Mouse (Mus musculus) macrophage (primary cell): ENCODE results near the gene C4bp. TPM values are rescaled to one million over a fixed set of nuclear protein-coding genes. Genes with fewer than 3 reads are reported as not detected.
"Not testable (repeated sequence)": the region's sequence is repeated elsewhere in the genome, so short reads cannot be mapped to it uniquely, and the experiment has no call there.

ENCODE experiments used
- H3K27ac ChIP-seq: fragments of 350-480 bp; formaldehyde crosslinking; 2 replicates; pipeline ENCODE4 v1.9.0; 2021
- H3K36me3 ChIP-seq: fragments of 350-480 bp; formaldehyde crosslinking; 2 replicates; pipeline ENCODE4 v1.9.0; 2021; ENCODE audit errors: inconsistent target
- H3K4me3 ChIP-seq: fragments of 350-480 bp; formaldehyde crosslinking; 2 replicates; pipeline ENCODE4 v1.9.0; 2021; ENCODE audit errors: inconsistent target
- H3K79me2 ChIP-seq: fragments of 350-480 bp; formaldehyde crosslinking; 2 replicates; pipeline ENCODE4 v1.9.0; 2021; ENCODE audit errors: inconsistent target
- WGBS: methylation state at CpG from one replicate; pipeline ENCODE4 v1.1.7; 2026; ENCODE audit warnings: inconsistent platforms; ENCODE audit not compliant: missing documents; 5-methylcytosine and 5-hydroxymethylcytosine counted together
- polyA plus RNA-seq: library from polyadenylated mRNA; stranded (reverse); fragments of 250-400 nt; gene quantifications from 3 replicates; pipeline ENCODE4 v1.2.4, GENCODE M21; 2018; ENCODE audit warnings: inconsistent platforms
- total RNA-seq, 78 experiments: library from RNA; depleted of rRNA; stranded (reverse); fragments of 250-400 nt; gene quantifications; 1 replicate in 9 of 78; 2 replicates in 24 of 78; 3 replicates in 43 of 78; 4 replicates in 2 of 78; pipeline ENCODE4 v1.2.4; 2018; ENCODE audit warnings: inconsistent platforms in 56 of 78

Gene C4bp
- not detected for total RNA-seq (2018; cell fraction: chromatin; rRNA removed)
- total RNA-seq (2018; cell fraction: cytosol; rRNA removed): not detected
- total RNA-seq (2018; cell fraction: nucleus; rRNA removed): not detected
- not detected in 3 replicates for polyA plus RNA-seq

DNA sequence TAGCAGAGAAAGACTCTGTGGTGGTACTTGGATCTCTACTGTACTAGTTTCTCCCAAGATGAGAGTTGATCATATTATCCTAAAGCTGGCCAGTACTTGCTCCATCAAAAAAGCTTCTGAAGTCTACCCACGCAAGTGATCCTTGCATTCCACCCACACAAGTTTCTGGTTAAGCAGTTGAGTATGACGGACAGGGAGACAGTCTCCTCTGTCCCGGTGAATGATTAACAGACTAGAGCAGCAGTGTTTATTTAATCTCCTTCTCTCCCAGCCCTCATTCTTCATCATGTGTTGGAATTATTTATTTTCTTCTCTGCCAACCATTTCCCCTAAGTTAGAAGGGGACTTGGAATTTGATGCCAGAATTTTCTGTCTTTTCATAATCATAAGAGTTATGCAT is at the start of gene C4bp:
Gene C4bp (minus strand): TSS at position 179 of the 400 bp plus-strand sequence.
- Histone ChIP-seq H3K36me3 (no peaks in the 10 kb centered on the region), H3K4me3 (no peak within 1 kb of the TSS), H3K79me2 (no peaks in the 10 kb centered on the region), H3K27ac (no peak within 1 kb of the TSS)
- 100% methylated on average over 3 of the region's 3 CpGs for WGBS

DNA sequence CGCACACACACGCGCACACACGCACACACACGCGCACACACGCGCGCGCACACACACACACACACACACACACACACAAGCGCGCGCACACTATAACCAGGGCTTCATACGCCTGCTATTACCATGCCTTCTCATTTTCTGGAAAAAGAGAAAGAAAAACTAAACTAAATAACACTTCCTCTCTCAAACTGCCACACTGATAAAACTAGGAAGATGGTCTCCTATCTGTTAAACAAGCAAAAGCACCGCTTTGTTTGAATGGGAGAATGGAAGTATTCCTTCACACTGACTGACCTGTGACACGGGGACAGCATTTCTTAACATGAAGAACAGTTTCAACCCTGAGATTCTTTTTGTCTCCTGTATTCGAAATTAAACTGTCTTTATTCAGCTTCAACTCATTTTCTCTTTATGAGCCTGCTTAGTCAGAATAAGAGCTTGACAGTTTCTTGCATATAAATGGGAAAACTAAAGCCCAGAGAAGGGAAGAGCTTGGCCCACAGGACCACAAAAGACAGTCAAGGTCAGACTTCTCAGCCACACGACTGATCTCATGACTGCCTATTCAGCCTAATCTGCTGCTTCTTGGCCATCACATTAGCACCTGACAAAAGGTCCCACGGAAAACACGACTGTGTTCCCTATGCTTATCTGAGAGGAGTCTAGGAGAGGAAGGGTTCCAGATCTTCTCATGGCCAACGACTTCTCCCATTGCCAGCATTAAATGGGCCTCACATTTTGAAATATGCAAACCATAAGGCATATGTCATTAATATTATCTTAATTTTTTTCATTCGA is 49.0 kb upstream of the C4bp start:
- WGBS: 94% methylated on average over 11 of the region's 22 CpGs
- H3K27ac ChIP-seq: no peak overlapping the region
- H3K4me3 ChIP-seq: no peak overlapping the region
- peaks cover 23% of the 10 kb centered on the region; the same call in 1 of the 2 replicates for H3K36me3 ChIP-seq
- H3K79me2 ChIP-seq: no peaks in the 10 kb centered on the region

DNA sequence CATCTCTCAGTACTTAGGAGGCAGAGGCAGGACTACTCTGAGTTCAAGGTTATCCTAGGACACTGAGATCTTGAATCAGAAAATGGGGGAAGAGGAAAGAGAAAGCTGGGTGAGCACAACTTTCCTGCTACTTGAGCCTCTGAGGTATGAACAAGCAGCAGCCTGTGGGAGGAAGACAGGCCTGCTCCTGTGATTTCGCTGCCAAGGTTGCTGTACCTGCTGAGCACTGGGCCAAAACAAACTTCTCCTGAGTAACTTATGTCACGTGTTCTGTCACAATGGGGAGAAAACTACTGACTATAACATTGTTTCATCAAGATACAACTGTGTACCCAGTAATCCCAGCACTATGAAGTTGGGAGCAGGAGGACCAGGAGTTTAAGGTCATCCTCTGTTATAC is 42.2 kb upstream of the C4bp start:
- Histone ChIP-seq H3K79me2 (no peaks in the 10 kb centered on the region), H3K36me3 (peaks cover 75% of the 10 kb centered on the region), H3K4me3 (no peak overlapping the region), H3K27ac (no peak overlapping the region)
- 93% methylated on average over 2 of the region's 2 CpGs for WGBS

DNA sequence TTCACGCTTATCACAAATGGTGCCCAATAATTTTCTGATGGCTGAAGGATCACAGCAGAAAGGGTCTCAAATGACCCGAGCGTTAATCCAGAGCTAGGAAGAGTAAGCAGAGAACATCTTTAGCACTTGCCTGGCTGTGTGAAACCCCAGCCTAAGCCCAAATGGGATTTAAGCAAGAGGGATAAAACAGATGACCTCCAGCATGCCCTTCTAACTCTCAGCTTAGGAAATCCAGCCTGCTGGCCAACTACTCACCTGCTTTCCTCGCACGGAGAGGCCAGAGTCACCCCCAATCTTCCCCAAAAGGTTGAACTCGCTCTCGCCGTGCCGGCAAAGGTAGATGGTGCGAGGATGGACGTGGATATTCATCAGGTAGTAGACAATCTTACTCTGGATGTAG is 40.5 kb upstream of the C4bp start:
- WGBS: 98% methylated on average over 11 of the region's 11 CpGs
- Histone ChIP-seq H3K79me2 (no peaks in the 10 kb centered on the region), H3K36me3 (peaks cover 83% of the 10 kb centered on the region), H3K4me3 (no peak overlapping the region), H3K27ac (no peak overlapping the region)

DNA sequence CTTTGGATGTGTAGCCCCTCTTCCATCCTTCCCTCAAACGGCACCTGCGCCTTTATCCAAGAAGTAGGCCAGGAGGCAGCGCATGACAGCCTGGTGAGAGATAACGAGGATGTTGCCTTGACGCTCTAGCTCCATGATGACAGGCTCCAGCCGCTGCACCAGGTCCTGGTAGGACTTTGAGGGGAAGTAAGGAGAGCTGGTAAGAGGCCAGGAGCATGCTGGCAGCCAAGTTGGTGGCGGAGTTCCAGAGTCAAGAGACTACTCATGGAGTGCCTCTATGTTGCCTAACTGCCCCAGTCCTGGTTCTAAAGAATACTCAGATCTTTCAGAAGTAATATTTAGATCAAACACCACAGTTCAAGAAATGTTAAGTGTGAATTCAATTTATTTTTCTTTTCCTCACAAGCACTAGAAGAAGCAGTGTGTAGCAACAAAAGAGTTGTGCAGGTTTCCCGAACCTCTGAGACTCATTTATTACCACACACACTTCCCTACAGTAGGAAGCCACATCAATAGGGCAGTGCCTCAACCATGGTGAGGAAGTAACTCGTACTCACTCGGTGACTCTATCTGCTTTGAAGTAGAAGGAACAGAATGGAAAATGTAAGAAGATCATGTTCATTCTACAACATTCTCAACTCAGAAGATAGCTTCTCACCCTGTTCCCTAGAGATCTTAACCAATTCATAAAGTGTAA is 38.7 kb upstream of the C4bp start:
- H3K27ac ChIP-seq: no peak overlapping the region
- 90% methylated on average over 10 of the region's 10 CpGs for WGBS
- no peak overlapping the region for H3K4me3 ChIP-seq
- H3K36me3 ChIP-seq: peaks cover 71% of the 10 kb centered on the region
- H3K79me2 ChIP-seq: no peaks in the 10 kb centered on the region

DNA sequence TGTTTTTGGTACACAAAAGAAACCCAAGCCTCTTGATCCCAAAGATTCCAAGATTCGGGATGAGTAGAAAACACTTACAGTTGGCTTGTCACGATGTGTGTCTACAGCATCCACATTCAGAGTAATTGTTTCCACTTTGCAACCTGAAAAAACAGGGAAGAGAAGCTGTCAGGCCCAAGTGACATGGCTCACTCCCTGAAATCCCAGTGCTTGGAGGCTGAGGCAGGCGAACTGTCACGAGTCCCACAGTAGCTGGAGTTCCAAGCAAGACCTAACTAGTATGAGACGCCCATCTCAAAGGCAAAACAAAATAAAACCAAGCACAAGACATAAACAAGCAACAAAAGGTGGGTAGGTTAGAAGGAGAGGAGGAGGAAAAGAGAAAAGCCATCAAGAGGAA is 37.2 kb upstream of the C4bp start:
- Histone ChIP-seq H3K27ac (no peak overlapping the region), H3K79me2 (no peaks in the 10 kb centered on the region), H3K4me3 (no peak overlapping the region), H3K36me3 (peaks cover 67% of the 10 kb centered on the region)
- WGBS: 95% methylated on average over 5 of the region's 5 CpGs

DNA sequence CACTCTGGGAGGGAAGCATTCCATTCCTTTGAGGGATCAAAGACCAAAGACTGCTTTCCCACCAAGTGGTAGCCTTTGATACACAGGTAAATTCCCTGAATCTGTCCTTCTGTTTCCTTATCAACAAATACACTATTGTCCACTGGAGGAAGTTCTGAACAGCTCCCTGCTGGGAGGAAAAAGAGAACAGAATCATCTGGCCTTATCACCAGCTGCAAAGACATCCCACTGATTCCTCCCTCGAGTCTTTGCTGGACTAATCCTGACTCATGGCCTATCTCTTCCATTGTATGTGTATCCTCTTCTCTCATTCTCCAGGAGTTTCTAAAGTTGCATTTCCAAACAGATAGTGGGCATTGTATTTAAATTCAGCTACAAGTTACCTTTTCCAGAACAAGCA is 22.5 kb upstream of the C4bp start:
- no peaks in the 10 kb centered on the region for H3K36me3 ChIP-seq
- 64% methylated on average over 1 of the region's 1 CpGs for WGBS
- H3K4me3 ChIP-seq: no peak overlapping the region
- no peaks in the 10 kb centered on the region for H3K79me2 ChIP-seq
- H3K27ac ChIP-seq: no peak overlapping the region

DNA sequence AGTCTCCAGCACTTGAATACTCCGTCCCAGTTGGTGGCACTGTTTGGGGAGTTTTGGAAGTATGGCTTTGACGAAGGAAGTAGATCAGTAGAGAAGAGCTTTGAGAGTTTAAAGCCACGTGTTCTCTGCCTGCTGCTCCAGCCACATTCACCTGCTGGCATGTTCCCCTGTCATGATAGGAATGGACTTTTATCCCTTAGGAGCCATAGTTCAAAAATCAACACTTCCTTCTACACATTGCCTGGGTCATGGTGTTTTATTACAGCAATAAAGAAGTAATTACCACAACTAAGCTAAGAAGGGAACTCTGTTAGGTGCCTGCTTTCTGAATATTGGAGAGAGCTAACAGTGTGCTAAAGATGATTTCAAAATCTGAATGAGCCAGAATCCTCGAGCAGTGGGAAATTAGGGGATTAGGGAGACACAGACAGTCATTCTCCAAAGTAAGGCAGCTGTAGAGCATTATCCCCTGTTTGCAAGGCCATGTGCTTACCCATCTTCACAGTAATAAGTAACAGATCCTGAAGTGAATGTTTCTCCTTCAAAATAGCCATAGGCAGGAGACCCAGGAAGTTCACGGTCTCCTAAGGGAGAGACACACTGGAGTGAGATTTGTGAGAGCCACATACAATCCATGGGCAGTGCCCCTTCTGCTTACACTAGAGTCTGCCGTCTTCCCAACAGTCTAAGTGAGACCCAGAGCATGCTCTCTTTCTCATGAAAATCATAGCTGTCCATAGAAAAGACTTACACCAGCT is 20.4 kb upstream of the C4bp start:
- Histone ChIP-seq H3K79me2 (no peaks in the 10 kb centered on the region), H3K27ac (no peak overlapping the region), H3K36me3 (no peaks in the 10 kb centered on the region), H3K4me3 (no peak overlapping the region)
- 88% methylated on average over 6 of the region's 6 CpGs for WGBS

DNA sequence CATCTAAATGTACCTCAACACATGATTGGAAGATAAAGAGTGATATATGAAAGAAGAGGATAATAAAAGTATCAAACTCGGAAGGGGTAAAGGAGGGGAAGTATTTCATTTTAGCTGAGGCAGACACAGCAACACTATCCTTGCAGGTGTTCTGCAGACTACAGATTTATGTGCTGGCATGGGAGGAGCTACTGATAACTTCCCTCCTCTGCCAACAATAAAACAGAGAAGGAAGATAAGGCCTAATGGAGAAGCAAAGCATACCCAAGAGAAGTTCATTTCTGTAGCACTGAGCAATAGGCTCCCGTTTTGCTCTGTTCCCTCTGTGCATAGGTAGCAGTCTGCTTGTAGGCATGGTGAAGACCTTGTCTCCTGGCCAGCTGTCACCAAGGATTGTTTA is 19.6 kb upstream of the C4bp start:
- Histone ChIP-seq H3K27ac (no peak overlapping the region), H3K4me3 (no peak overlapping the region), H3K36me3 (no peaks in the 10 kb centered on the region), H3K79me2 (no peaks in the 10 kb centered on the region)
- WGBS: 16% methylated on average over 2 of the region's 2 CpGs

DNA sequence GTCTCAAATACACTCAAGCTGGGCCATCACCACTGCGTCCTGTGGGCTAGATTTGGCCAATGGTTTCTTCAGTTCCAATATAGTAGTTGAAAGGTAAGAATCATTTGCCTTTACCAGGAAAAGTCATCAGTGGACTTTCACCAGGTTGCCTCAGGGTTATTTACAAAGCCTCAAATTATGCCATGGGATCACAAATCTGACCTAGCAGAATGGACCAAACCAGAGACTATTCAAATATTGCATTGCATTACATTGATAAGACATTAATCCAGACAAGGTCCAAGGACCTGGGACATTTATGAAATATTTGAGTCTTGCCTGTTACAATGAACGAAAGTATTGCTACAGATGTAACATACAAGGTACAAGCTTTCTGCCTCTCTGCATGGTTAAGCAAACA is 17.1 kb upstream of the C4bp start:
- H3K36me3 ChIP-seq: no peaks in the 10 kb centered on the region
- H3K79me2 ChIP-seq: no peaks in the 10 kb centered on the region
- WGBS: 100% methylated on average over 2 of the region's 2 CpGs
- H3K27ac ChIP-seq: no peak overlapping the region
- no peak overlapping the region for H3K4me3 ChIP-seq

DNA sequence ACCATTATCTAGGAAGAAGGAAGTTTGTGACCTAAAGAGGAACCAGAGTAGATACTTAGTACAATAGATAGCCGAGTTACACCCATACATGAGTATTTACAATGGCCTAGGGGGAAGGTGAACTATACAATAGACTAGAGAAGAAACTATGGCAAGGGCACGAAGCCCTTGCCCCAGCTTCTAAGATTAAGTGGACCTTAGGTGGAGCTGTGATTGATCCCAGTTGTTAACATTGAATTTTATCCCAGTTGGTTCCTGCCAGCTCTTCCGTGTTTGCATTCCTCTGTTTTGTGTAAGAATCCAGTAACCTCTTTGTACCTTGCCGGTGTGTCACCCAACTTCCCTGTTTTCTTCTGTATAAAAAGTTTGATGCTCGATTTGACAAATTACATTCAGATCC is 2.1 kb upstream of the C4bp start:
- not testable (repeated sequence) for H3K36me3 ChIP-seq, H3K79me2 ChIP-seq, H3K27ac ChIP-seq, H3K4me3 ChIP-seq
- 85% methylated on average over 5 of the region's 5 CpGs for WGBS

DNA sequence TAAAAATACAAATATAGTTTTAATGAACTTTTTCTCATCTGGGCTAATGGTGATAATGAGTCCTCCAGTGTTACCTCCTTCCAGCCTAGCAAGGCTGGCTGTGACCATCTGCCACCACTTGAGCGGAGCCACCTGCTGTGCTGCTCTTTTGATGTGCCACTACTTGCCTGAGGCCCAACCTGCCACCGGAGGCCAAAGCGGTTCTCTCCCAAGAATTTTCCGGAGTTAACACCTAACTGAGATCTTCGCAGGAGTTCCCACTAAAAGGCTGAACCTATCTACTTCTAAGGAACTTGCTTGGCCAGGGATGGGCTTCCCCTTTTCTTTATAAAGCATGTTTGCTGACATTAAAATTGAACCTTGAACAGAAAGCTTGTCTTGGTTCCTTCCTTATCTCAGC is 1.8 kb downstream of the C4bp start:
- H3K36me3 ChIP-seq: not testable (repeated sequence)
- WGBS: 79% methylated on average over 5 of the region's 5 CpGs

DNA sequence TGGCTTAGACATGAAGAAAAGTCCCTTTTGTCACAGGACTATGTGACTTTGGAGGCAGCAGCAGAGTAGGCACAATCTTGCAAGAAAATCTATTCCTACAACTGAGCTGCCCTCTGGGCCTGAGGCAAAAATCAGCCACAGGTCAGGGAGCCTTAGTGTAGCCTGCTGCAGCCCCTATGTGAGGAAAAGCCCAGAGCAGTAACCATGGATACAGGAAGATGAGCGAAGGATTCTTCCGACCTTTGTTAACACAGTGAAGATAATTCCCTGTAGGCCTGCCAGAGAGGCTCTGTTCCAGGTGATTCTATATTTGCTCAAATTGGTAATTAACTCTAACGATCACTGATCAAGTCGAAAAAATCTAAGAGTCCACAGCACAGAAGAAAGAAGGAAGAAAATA is 17.3 kb downstream of the C4bp start:
- Histone ChIP-seq H3K79me2 (no peaks in the 10 kb centered on the region), H3K27ac (no peak overlapping the region), H3K36me3 (no peaks in the 10 kb centered on the region), H3K4me3 (no peak overlapping the region)
- WGBS: 80% methylated on average over 4 of the region's 4 CpGs

More for the DNA sequence above, 1.8 kb downstream of the C4bp start:
- not testable (repeated sequence) for H3K4me3 ChIP-seq, H3K27ac ChIP-seq, H3K79me2 ChIP-seq

DNA sequence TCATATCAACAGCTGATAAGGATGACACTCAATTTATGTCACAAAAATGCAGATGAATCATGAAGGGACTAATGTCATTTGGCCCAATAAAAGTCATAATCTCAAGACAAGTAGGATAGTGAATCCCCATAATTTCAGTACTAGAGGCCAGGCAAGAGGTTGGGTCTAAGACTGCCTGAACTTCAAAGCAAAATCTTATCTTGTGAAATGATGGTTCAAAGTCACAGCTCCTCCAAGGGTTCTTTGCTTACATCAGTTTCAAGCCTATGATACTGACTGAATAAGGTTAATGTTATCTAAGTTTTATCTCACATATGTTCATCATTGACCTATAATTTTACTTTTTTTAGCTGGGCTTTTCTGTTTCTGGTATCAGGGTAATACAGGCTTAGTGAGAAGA is 20.5 kb downstream of the C4bp start:
- Histone ChIP-seq H3K27ac (no peak overlapping the region), H3K4me3 (no peak overlapping the region), H3K79me2 (no peaks in the 10 kb centered on the region), H3K36me3 (no peaks in the 10 kb centered on the region)
